Mouse (Mus musculus): ENCODE measurements at regions not wholly inside any gene's neighbourhood (a gene's known extent, or its start where the extent isn't known, plus 50 kb on each side); places are given as distances from the start of the nearest gene placed in this dataset.
"Not testable (repeated sequence)": the region's sequence is repeated elsewhere in the genome, so short reads cannot be mapped to it uniquely, and the experiment has no call there.

- TF ChIP-seq EP300 (optimal IDR thresholded peaks at IDR 0.05) = no peak
- TF ChIP-seq CTCF (IDR thresholded peaks at IDR 0.05; ENCODE audit: low read depth) = no peak
- 62% methylated on average over 8 of the region's 8 CpGs for WGBS
- ATAC-seq (ENCODE audit: low FRiP score, low TSS enrichment) (no peak), DNase-seq (ENCODE audit: low spot score) (no peak)
- Histone ChIP-seq H3K4me1 (replicated peaks; ENCODE audit: control insufficient read depth, insufficient read depth) (no peaks in the 10 kb centered on the region), H3K9ac (ENCODE audit: low read length) (no peak overlapping the region), H3K27ac (replicated peaks) (no peak overlapping the region), H3K36me3 (ENCODE audit: control insufficient read depth, insufficient read depth, low read length) (no peaks in the 10 kb centered on the region), H3K9me3 (ENCODE audit: control insufficient read depth, low read length) (no peaks in the 10 kb centered on the region), H3K4me2 (replicated peaks; ENCODE audit: low read depth) (no peak overlapping the region), H3K4me3 (ENCODE audit: low read depth, low read length) (no peak overlapping the region), H3K27me3 (ENCODE audit: control insufficient read depth, insufficient read depth, low read length) (no peaks in the 10 kb centered on the region)
Observed at GRCm38 (mm10) chr4:153861420-153861819, 95.6 kb upstream of the A430005L14Rik start.

- TF ChIP-seq CTCF (IDR thresholded peaks at IDR 0.05; ENCODE audit: low read depth) = no peak
- no peak for TF ChIP-seq EP300 (optimal IDR thresholded peaks at IDR 0.05)
- Histone ChIP-seq H3K4me3 (ENCODE audit: low read depth, low read length) (no peak overlapping the region), H3K36me3 (ENCODE audit: control insufficient read depth, insufficient read depth, low read length) (no peaks in the 10 kb centered on the region), H3K4me1 (replicated peaks; ENCODE audit: control insufficient read depth, insufficient read depth) (no peaks in the 10 kb centered on the region), H3K9me3 (ENCODE audit: control insufficient read depth, low read length) (no peaks in the 10 kb centered on the region), H3K27ac (replicated peaks) (no peak overlapping the region), H3K27me3 (ENCODE audit: control insufficient read depth, insufficient read depth, low read length) (no peaks in the 10 kb centered on the region), H3K4me2 (replicated peaks; ENCODE audit: low read depth) (no peak overlapping the region), H3K9ac (ENCODE audit: low read length) (no peak overlapping the region)
- ATAC-seq (ENCODE audit: low FRiP score, low TSS enrichment) = peak; percentile 74
- DNase-seq (ENCODE audit: low spot score) = peak; percentile 30
- WGBS = 64% methylated on average over 12 of the region's 12 CpGs
Observed at GRCm38 (mm10) chr4:153862121-153862660, 94.8 kb upstream of the A430005L14Rik start.

GRCm38 (mm10) chr4:153872346-153872745 is 84.7 kb upstream of the A430005L14Rik start:
- 69% methylated on average over 3 of the region's 3 CpGs for WGBS
- Histone ChIP-seq H3K36me3 (ENCODE audit: control insufficient read depth, insufficient read depth, low read length) (no peaks in the 10 kb centered on the region), H3K27me3 (ENCODE audit: control insufficient read depth, insufficient read depth, low read length) (no peaks in the 10 kb centered on the region), H3K4me3 (ENCODE audit: low read depth, low read length) (no peak overlapping the region), H3K4me1 (replicated peaks; ENCODE audit: control insufficient read depth, insufficient read depth) (no peaks in the 10 kb centered on the region), H3K27ac (replicated peaks) (no peak overlapping the region), H3K4me2 (replicated peaks; ENCODE audit: low read depth) (no peak overlapping the region), H3K9ac (ENCODE audit: low read length) (no peak overlapping the region), H3K9me3 (ENCODE audit: control insufficient read depth, low read length) (no peaks in the 10 kb centered on the region)
- no peak for TF ChIP-seq EP300 (optimal IDR thresholded peaks at IDR 0.05)
- TF ChIP-seq CTCF (IDR thresholded peaks at IDR 0.05; ENCODE audit: low read depth) = no peak
- ATAC-seq (ENCODE audit: low FRiP score, low TSS enrichment) (no peak), DNase-seq (ENCODE audit: low spot score) (no peak)

DNA sequence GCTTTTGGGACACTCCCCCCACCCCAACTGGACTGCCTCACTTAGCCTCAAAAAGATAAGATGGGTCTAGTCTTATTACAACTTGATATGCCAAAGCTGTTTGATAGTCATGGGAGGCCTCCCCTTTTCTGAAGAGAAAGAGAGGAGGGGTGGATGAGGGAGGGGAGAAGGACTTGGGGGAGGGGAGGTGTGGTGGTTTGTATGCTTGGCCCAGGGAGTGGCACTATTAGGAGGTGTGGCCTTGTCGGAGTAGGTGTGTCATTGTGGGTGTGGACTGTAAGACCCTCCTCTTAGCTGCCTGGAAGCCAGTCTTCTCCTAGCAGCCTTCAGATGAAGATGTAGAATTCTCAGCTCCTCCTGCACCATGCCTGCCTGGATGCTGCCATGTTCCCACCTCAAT is 82.0 kb upstream of the A430005L14Rik start:
- WGBS = 67% methylated on average over 1 of the region's 1 CpGs

GRCm38 (mm10) chr4:153876954-153877642 is 79.9 kb upstream of the A430005L14Rik start:
- no peak overlapping the region for H3K4me3 ChIP-seq (ENCODE audit: low read depth, low read length)
- H3K4me2 ChIP-seq (replicated peaks; ENCODE audit: low read depth) = no peak overlapping the region
- no peak for ATAC-seq (ENCODE audit: low FRiP score, low TSS enrichment)
- no peak overlapping the region for H3K27ac ChIP-seq (replicated peaks)
- no peaks in the 10 kb centered on the region for H3K4me1 ChIP-seq (replicated peaks; ENCODE audit: control insufficient read depth, insufficient read depth)
- H3K36me3 ChIP-seq (ENCODE audit: control insufficient read depth, insufficient read depth, low read length) = no peaks in the 10 kb centered on the region
- H3K9me3 ChIP-seq (ENCODE audit: control insufficient read depth, low read length) = no peaks in the 10 kb centered on the region
- 68% methylated on average over 7 of the region's 7 CpGs for WGBS
- H3K27me3 ChIP-seq (ENCODE audit: control insufficient read depth, insufficient read depth, low read length) = no peaks in the 10 kb centered on the region
- TF ChIP-seq EP300 (optimal IDR thresholded peaks at IDR 0.05) (no peak), CTCF (IDR thresholded peaks at IDR 0.05; ENCODE audit: low read depth) (no peak)
- H3K9ac ChIP-seq (ENCODE audit: low read length) = no peak overlapping the region
- no peak for DNase-seq (ENCODE audit: low spot score)

More for the DNA sequence above, 82.0 kb upstream of the A430005L14Rik start:
- H3K4me3 ChIP-seq (ENCODE audit: low read depth, low read length); ATAC-seq (ENCODE audit: low FRiP score, low TSS enrichment); H3K27ac ChIP-seq (replicated peaks); H3K9ac ChIP-seq (ENCODE audit: low read length); DNase-seq (ENCODE audit: low spot score); H3K9me3 ChIP-seq (ENCODE audit: control insufficient read depth, low read length); H3K27me3 ChIP-seq (ENCODE audit: control insufficient read depth, insufficient read depth, low read length); H3K36me3 ChIP-seq (ENCODE audit: control insufficient read depth, insufficient read depth, low read length); H3K4me2 ChIP-seq (replicated peaks; ENCODE audit: low read depth); H3K4me1 ChIP-seq (replicated peaks; ENCODE audit: control insufficient read depth, insufficient read depth): not testable (repeated sequence)

DNA sequence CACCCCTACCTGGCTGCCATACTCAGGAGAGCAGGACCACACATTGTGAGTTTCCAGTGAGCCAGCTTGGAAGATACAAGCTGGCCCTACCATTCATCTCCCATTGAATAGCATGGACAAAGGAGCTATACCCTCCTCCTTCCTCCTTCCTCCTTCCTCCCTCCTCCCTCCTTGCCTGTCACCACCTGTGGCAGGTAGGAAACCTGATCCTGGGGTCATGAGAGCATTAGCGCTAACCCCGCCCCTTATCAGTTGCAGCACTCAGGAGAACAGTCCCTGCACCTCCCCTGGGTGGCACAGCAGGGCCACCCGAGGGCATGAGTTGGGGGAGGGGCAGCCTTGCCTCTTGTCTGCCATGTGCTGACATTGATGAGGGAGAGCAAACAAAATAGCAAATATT is 74.0 kb upstream of the A430005L14Rik start:
- Histone ChIP-seq H3K9ac (ENCODE audit: low read length) (no peak overlapping the region), H3K4me2 (replicated peaks; ENCODE audit: low read depth) (no peak overlapping the region), H3K36me3 (ENCODE audit: control insufficient read depth, insufficient read depth, low read length) (no peaks in the 10 kb centered on the region), H3K27me3 (ENCODE audit: control insufficient read depth, insufficient read depth, low read length) (no peaks in the 10 kb centered on the region), H3K4me1 (replicated peaks; ENCODE audit: control insufficient read depth, insufficient read depth) (no peaks in the 10 kb centered on the region), H3K4me3 (ENCODE audit: low read depth, low read length) (no peak overlapping the region), H3K9me3 (ENCODE audit: control insufficient read depth, low read length) (no peaks in the 10 kb centered on the region), H3K27ac (replicated peaks) (no peak overlapping the region)
- no peak for TF ChIP-seq EP300 (optimal IDR thresholded peaks at IDR 0.05)
- no peak for TF ChIP-seq CTCF (IDR thresholded peaks at IDR 0.05; ENCODE audit: low read depth)
- WGBS = 10% methylated on average over 3 of the region's 3 CpGs
- DNase-seq (ENCODE audit: low spot score) = no peak
- no peak for ATAC-seq (ENCODE audit: low FRiP score, low TSS enrichment)
